Mouse (Mus musculus): ENCODE measurements around the gene Epha7. TPM values are rescaled to one million over a fixed set of nuclear protein-coding genes. Genes with fewer than 3 reads are reported as not detected.

Gene Epha7
- polyA plus RNA-seq, 1 experiment from 2014 or later: 1.7 TPM

DNA sequence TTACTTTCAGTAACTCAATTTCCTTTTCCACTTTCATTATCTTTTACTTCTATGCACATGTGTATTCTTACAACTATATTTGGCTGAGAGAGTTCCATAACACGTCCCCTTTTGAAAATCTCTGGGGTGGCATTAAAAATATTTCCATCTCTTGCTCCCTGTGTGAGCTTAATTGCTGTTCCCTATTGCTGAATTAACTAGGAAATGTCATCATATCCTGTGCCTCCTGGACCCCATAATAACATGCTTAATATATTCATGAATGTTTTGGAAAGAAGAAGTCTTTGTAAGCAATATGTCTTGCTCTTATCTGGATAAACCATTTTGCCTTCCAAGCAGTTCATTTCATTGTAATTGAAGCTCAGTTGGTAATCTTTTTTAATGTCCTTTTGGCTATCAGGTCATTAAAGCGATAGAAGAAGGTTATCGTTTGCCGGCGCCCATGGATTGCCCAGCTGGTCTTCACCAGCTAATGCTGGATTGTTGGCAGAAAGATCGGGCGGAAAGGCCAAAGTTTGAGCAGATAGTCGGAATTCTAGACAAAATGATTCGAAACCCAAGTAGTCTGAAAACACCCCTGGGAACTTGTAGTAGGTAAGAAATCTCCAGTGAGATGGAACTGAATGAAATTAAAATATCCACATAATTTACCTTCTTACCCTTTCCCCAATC is 148.1 kb downstream of the Epha7 start:
- Histone ChIP-seq H3K4me2 (ENCODE audit: low read depth, low read length) (no peak overlapping the region), H3K4me1 (ENCODE audit: control insufficient read depth, low read depth, low read length) (no peaks in the 10 kb centered on the region), H3K36me3 (ENCODE audit: control insufficient read depth, insufficient read depth) (no peaks in the 10 kb centered on the region), H3K4me3 (ENCODE audit: low read depth, low read length) (no peak overlapping the region), H3K9ac (ENCODE audit: low read depth, low read length) (no peak overlapping the region), H3K27ac (ENCODE audit: low read length) (no peak overlapping the region), H3K27me3 (ENCODE audit: control insufficient read depth, insufficient read depth, low read depth, low read length) (no peaks in the 10 kb centered on the region), H3K9me3 (replicated peaks; ENCODE audit: control insufficient read depth, low read length) (no peaks in the 10 kb centered on the region)
- WGBS (ENCODE audit: insufficient replicate concordance): 70% methylated on average over 9 of the region's 9 CpGs
- no peak for ATAC-seq (ENCODE audit: low read depth)

- WGBS (ENCODE audit: insufficient replicate concordance): 39% methylated on average over 3 of the region's 3 CpGs
- Histone ChIP-seq H3K9me3 (replicated peaks; ENCODE audit: control insufficient read depth, low read length) (no peaks in the 10 kb centered on the region), H3K27ac (ENCODE audit: low read length) (no peak overlapping the region), H3K9ac (ENCODE audit: low read depth, low read length) (no peak overlapping the region), H3K4me3 (ENCODE audit: low read depth, low read length) (no peak overlapping the region), H3K4me1 (ENCODE audit: control insufficient read depth, low read depth, low read length) (no peaks in the 10 kb centered on the region), H3K27me3 (ENCODE audit: control insufficient read depth, insufficient read depth, low read depth, low read length) (no peaks in the 10 kb centered on the region), H3K36me3 (ENCODE audit: control insufficient read depth, insufficient read depth) (no peaks in the 10 kb centered on the region), H3K4me2 (ENCODE audit: low read depth, low read length) (no peak overlapping the region)
- no peak for ATAC-seq (ENCODE audit: low read depth)
Observed at GRCm38 (mm10) chr4:28967584-28968315, 154.8 kb downstream of the Epha7 start.

DNA sequence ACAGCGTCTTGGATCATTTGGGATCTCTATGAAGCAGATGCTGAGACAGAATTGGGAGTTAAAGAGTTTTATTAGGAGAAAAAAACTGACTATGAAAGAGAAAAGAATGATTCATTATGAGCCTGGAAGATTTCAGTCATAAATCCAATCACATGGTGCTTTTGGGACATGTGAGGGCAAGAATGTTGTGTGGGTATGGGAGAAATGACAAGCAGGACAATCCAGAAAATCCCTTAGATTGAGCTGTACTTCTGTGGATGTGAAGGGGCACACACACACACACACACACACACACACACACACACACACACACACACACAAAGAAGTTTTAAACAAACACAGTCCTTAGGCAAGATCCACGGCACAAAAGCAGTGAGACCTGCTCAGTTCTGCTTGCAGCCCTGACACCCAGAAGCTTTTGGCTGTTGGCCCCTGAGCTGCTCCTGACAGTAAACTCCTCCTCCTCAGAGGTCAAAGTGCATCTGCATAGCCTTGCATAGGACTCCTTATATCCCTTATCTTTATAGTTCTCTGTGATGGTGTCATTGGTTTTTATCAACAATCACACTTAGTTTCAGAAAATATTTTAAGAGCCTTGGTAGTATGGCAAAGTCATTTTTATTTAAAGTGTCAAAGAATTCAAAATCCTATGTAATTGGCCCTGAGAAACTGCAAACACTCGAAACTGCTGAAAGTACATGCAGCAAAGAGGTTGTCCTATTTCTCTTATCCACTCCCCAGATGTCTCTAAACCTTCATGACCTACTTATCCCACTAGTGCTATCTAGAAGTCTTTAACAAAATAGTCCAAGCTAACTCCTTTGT is 185.7 kb downstream of the Epha7 start:
- 55% methylated on average over 3 of the region's 3 CpGs for WGBS (ENCODE audit: insufficient replicate concordance)
- ATAC-seq (ENCODE audit: low read depth): no peak
- H3K4me3 ChIP-seq (ENCODE audit: low read depth, low read length): no peak overlapping the region
- no peaks in the 10 kb centered on the region for H3K27me3 ChIP-seq (ENCODE audit: control insufficient read depth, insufficient read depth, low read depth, low read length)
- H3K27ac ChIP-seq (ENCODE audit: low read length): no peak overlapping the region
- H3K4me2 ChIP-seq (ENCODE audit: low read depth, low read length): no peak overlapping the region
- H3K9me3 ChIP-seq (replicated peaks; ENCODE audit: control insufficient read depth, low read length): no peaks in the 10 kb centered on the region
- H3K9ac ChIP-seq (ENCODE audit: low read depth, low read length): no peak overlapping the region
- no peaks in the 10 kb centered on the region for H3K36me3 ChIP-seq (ENCODE audit: control insufficient read depth, insufficient read depth)
- no peaks in the 10 kb centered on the region for H3K4me1 ChIP-seq (ENCODE audit: control insufficient read depth, low read depth, low read length)

DNA sequence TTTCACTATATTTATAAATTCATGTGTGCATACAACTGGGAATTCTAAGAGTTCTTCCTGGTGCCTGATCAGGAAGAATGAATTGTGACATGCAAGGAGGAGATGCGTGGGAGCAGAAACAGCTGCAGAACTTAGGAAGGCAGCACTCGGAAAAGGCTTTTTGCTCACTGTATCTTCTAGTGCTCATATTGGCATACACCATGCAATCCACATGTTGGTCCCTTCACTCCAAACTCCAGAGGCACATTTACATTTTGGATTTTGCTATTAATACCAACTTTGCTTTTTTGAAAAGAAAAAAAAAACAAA is 186.3 kb downstream of the Epha7 start:
- H3K9ac ChIP-seq (ENCODE audit: low read depth, low read length): no peak overlapping the region
- no peak overlapping the region for H3K27ac ChIP-seq (ENCODE audit: low read length)
- H3K27me3 ChIP-seq (ENCODE audit: control insufficient read depth, insufficient read depth, low read depth, low read length): no peaks in the 10 kb centered on the region
- H3K4me1 ChIP-seq (ENCODE audit: control insufficient read depth, low read depth, low read length): no peaks in the 10 kb centered on the region
- no peak overlapping the region for H3K4me3 ChIP-seq (ENCODE audit: low read depth, low read length)
- ATAC-seq (ENCODE audit: low read depth): no peak
- WGBS (ENCODE audit: insufficient replicate concordance): 77% methylated on average over 2 of the region's 2 CpGs
- H3K4me2 ChIP-seq (ENCODE audit: low read depth, low read length): no peak overlapping the region
- H3K36me3 ChIP-seq (ENCODE audit: control insufficient read depth, insufficient read depth): no peaks in the 10 kb centered on the region
- no peaks in the 10 kb centered on the region for H3K9me3 ChIP-seq (replicated peaks; ENCODE audit: control insufficient read depth, low read length)

- WGBS (ENCODE audit: insufficient replicate concordance): 72% methylated on average over 3 of the region's 3 CpGs
- no peak for ATAC-seq (ENCODE audit: low read depth)
- no peak overlapping the region for H3K4me3 ChIP-seq (ENCODE audit: low read depth, low read length)
Observed at GRCm38 (mm10) chr4:29010333-29010732, 197.4 kb downstream of the Epha7 start.

More at GRCm38 (mm10) chr4:29010333-29010732, 197.4 kb downstream of the Epha7 start:
- Histone ChIP-seq H3K27ac (ENCODE audit: low read length) (no peak overlapping the region), H3K4me1 (ENCODE audit: control insufficient read depth, low read depth, low read length) (no peaks in the 10 kb centered on the region), H3K9me3 (replicated peaks; ENCODE audit: control insufficient read depth, low read length) (no peaks in the 10 kb centered on the region), H3K27me3 (ENCODE audit: control insufficient read depth, insufficient read depth, low read depth, low read length) (no peaks in the 10 kb centered on the region), H3K36me3 (ENCODE audit: control insufficient read depth, insufficient read depth) (no peaks in the 10 kb centered on the region), H3K4me2 (ENCODE audit: low read depth, low read length) (no peak overlapping the region), H3K9ac (ENCODE audit: low read depth, low read length) (no peak overlapping the region)

Data from liver, embryonic 16.5 days (tissue).